In genomic region chr1:188729179-188729578, GRCm38 (mm10) we compare ENCODE assay signal across 15 mouse cellular contexts.
DNase-seq lines count a peak whose midpoint lies in the region; ATAC-seq and TF ChIP-seq lines count a peak whose summit lies in the region.
"Had no signal": no experiment of that assay in that cellular context is flagged by ENCODE, and none has a peak within 500 bp of the region (broad histone marks: within the 10 kb centered on the region; RNA-seq: fewer than 3 reads in every experiment).

No protein-coding gene starts in this region.

- no peak overlapping the region for H3K9ac ChIP-seq in midbrain, postnatal 0 days (replicated peaks; ENCODE audit: low read length, poor library complexity, severe bottlenecking)
- no peak overlapping the region for H3K9ac ChIP-seq in midbrain, embryonic 11.5 days (ENCODE audit: low read length)
- H3K9ac ChIP-seq in heart, embryonic 12.5 days = no peak overlapping the region
- H3K9ac ChIP-seq: liver, embryonic 12.5 days had no signal

- no peak overlapping the region for H3K4me2 ChIP-seq in midbrain, postnatal 0 days (ENCODE audit: low read depth, low read length, poor library complexity, severe bottlenecking)
- no peak overlapping the region for H3K4me2 ChIP-seq in midbrain, embryonic 11.5 days
- H3K4me2 ChIP-seq in heart, embryonic 12.5 days = no peak overlapping the region
- H3K4me2 ChIP-seq: liver, embryonic 12.5 days had no signal

- H3K9me3 ChIP-seq in midbrain, postnatal 0 days (ENCODE audit: low read length) = no peaks in the 10 kb centered on the region
- no peaks in the 10 kb centered on the region for H3K9me3 ChIP-seq in midbrain, embryonic 11.5 days (ENCODE audit: control insufficient read depth, low read length)
- H3K9me3 ChIP-seq in heart, embryonic 12.5 days (replicated peaks) = no peaks in the 10 kb centered on the region
- H3K9me3 ChIP-seq: liver, embryonic 12.5 days had no signal

- H3K27me3 ChIP-seq in cerebellum, adult 2 months (ENCODE audit: control insufficient read depth, insufficient read depth, low read length) = no peaks in the 10 kb centered on the region
- no peaks in the 10 kb centered on the region for H3K27me3 ChIP-seq in midbrain, postnatal 0 days (ENCODE audit: insufficient read depth, low read length)
- no peaks in the 10 kb centered on the region for H3K27me3 ChIP-seq in midbrain, embryonic 11.5 days (ENCODE audit: control insufficient read depth, insufficient read depth, low read length)
- H3K27me3 ChIP-seq in heart, embryonic 12.5 days (replicated peaks) = no peaks in the 10 kb centered on the region
- H3K27me3 ChIP-seq: CH12.LX; liver, embryonic 12.5 days had no signal

- H3K27ac ChIP-seq in cerebellum, adult 2 months (ENCODE audit: insufficient read depth, low read length) = no peak overlapping the region
- no peak overlapping the region for H3K27ac ChIP-seq in midbrain, postnatal 0 days (ENCODE audit: low read depth, low read length)
- no peak overlapping the region for H3K27ac ChIP-seq in midbrain, embryonic 11.5 days (ENCODE audit: low read depth, low read length)
- H3K27ac ChIP-seq in heart, embryonic 12.5 days (ENCODE audit: poor library complexity, severe bottlenecking) = no peak overlapping the region
- H3K27ac ChIP-seq: layer of hippocampus, adult 2 months; liver, embryonic 12.5 days had no signal

- TF ChIP-seq POLR2A in cerebellum, adult 2 months (IDR thresholded peaks at IDR 0.05; ENCODE audit: borderline replicate concordance, insufficient read depth, low read length) = no peak

- WGBS in cerebellum, adult 2 months = 16% methylated on average over 7 of the region's 7 CpGs
- 26% methylated on average over 7 of the region's 7 CpGs for WGBS in midbrain, postnatal 0 days
- 54% methylated on average over 7 of the region's 7 CpGs for WGBS in midbrain, embryonic 11.5 days
- 87% methylated on average over 7 of the region's 7 CpGs for WGBS in heart, embryonic 12.5 days

- no peaks in the 10 kb centered on the region for H3K36me3 ChIP-seq in midbrain, postnatal 0 days (ENCODE audit: insufficient read depth, low read length)
- no peaks in the 10 kb centered on the region for H3K36me3 ChIP-seq in midbrain, embryonic 11.5 days (ENCODE audit: control insufficient read depth, insufficient read depth, low read length)
- no peaks in the 10 kb centered on the region for H3K36me3 ChIP-seq in heart, embryonic 12.5 days
- H3K36me3 ChIP-seq: liver, embryonic 12.5 days had no signal

- no peak for ATAC-seq in midbrain, postnatal 0 days (ENCODE audit: low FRiP score)
- no peak for ATAC-seq in midbrain, embryonic 11.5 days (ENCODE audit: low FRiP score)
- no peak for ATAC-seq in heart, embryonic 12.5 days (ENCODE audit: insufficient number of reproducible peaks, low FRiP score)
- ATAC-seq: liver, embryonic 12.5 days had no signal

- no peaks in the 10 kb centered on the region for H3K4me1 ChIP-seq in cerebellum, adult 2 months (ENCODE audit: control insufficient read depth, insufficient read depth, low read length)
- peaks cover 2% of the 10 kb centered on the region; the same call in 1 of the 2 replicates for H3K4me1 ChIP-seq in midbrain, postnatal 0 days (ENCODE audit: insufficient read depth, low read length)
- peaks cover 2% of the 10 kb centered on the region; the same call in 1 of the 2 replicates for H3K4me1 ChIP-seq in midbrain, embryonic 11.5 days (ENCODE audit: control insufficient read depth, insufficient read depth, low read length)
- no peaks in the 10 kb centered on the region for H3K4me1 ChIP-seq in heart, embryonic 12.5 days (replicated peaks)
- H3K4me1 ChIP-seq: liver, embryonic 12.5 days had no signal

- no peak for TF ChIP-seq CTCF in cerebellum, adult 2 months (IDR thresholded peaks at IDR 0.05; ENCODE audit: borderline replicate concordance, insufficient read depth, low read depth, low read length)
- TF ChIP-seq CTCF in midbrain, postnatal 0 days (IDR thresholded peaks at IDR 0.05) = no peak

- no peak overlapping the region for H3K4me3 ChIP-seq in cerebellum, adult 2 months (replicated peaks; ENCODE audit: insufficient read depth, low read depth, low read length)
- H3K4me3 ChIP-seq in midbrain, postnatal 0 days (ENCODE audit: low read depth, low read length) = no peak overlapping the region
- H3K4me3 ChIP-seq in midbrain, embryonic 11.5 days (ENCODE audit: low read depth, low read length) = no peak overlapping the region
- no peak overlapping the region for H3K4me3 ChIP-seq in heart, embryonic 12.5 days
- H3K4me3 ChIP-seq: liver, embryonic 12.5 days had no signal

- peak; percentile 37 to 54 for DNase-seq in cerebellum, postnatal 14 days
- DNase-seq in cerebellum, adult 2 months = no peak
- peak; percentile 7 for DNase-seq in kidney, adult 9 months
- DNase-seq in kidney, postnatal 25 days = no peak
- peak; percentile 81 for DNase-seq in midbrain, postnatal 0 days (ENCODE audit: low spot score)
- no peak for DNase-seq in midbrain, embryonic 11.5 days (ENCODE audit: low spot score, missing footprints)
- peak; percentile 33 for DNase-seq in lung, postnatal 36 days
- DNase-seq: adrenal gland, postnatal 25 days; cerebellum, postnatal 36 days; kidney, adult 18-20 months; right cerebral cortex, postnatal 14 days had no signal

Comparison
In these comparisons a context has a peak if more than half of its experiments do, and no peak if none do; other contexts are left out.
1. DNase-seq: peak in cerebellum, postnatal 14 days (2 of 2), kidney, adult 9 months (single experiment), midbrain, postnatal 0 days (single experiment) and lung, postnatal 36 days (single experiment); none in cerebellum, adult 2 months (0 of 2), kidney, postnatal 25 days (0 of 2) and midbrain, embryonic 11.5 days (single experiment).